Mouse (Mus musculus) forebrain, postnatal 0 days (tissue): ENCODE measurements around the gene Fars2. TPM values are rescaled to one million over a fixed set of nuclear protein-coding genes. Genes with fewer than 3 reads are reported as not detected.

Source experiments
- ATAC-seq: fragments of 200-750 bp; cut with Nextera tagmentation; 2 replicates; pipeline ENCODE4 v1.8.0; 2017; ENCODE audit warnings: mild to moderate bottlenecking, moderate library complexity
- DNase-seq: peaks from one replicate; pipeline ENCODE4 v3.0.0-alpha.2; 2015
- H3K27ac ChIP-seq: fragments of 300-500 bp; sonication (generic); 2 replicates; pipeline ENCODE4 v1.5.1; 2014; ENCODE audit warnings: low read depth, mild to moderate bottlenecking, antibody characterized with exemption, low read length, moderate library complexity, mixed read lengths
- H3K27me3 ChIP-seq: fragments of 300-500 bp; sonication (generic); 2 replicates; pipeline ENCODE4 v1.6.1; 2014; ENCODE audit warnings: mild to moderate bottlenecking, low read length, mixed read lengths; ENCODE audit not compliant: insufficient read depth
- H3K36me3 ChIP-seq: fragments of 300-500 bp; sonication (generic); 2 replicates; pipeline ENCODE4 v1.6.1; 2014; ENCODE audit warnings: mild to moderate bottlenecking, moderate library complexity; ENCODE audit not compliant: insufficient read depth
- H3K4me1 ChIP-seq: fragments of 300-500 bp; sonication (generic); 2 replicates; pipeline ENCODE4 v1.6.1; 2014; ENCODE audit warnings: antibody characterized with exemption; ENCODE audit not compliant: insufficient read depth
- H3K4me2 ChIP-seq: fragments of 300-500 bp; sonication (generic); 2 replicates; pipeline ENCODE4 v1.6.1; 2014; ENCODE audit warnings: low read depth, mild to moderate bottlenecking, moderate library complexity
- H3K4me3 ChIP-seq: fragments of 300-500 bp; sonication (generic); 2 replicates; pipeline ENCODE4 v1.5.1; 2014; ENCODE audit warnings: low read depth, low read length, mixed read lengths
- H3K9ac ChIP-seq: fragments of 300-500 bp; sonication (generic); 2 replicates; pipeline ENCODE4 v1.6.1; 2014; ENCODE audit warnings: mild to moderate bottlenecking
- H3K9me3 ChIP-seq: fragments of 300-500 bp; sonication (generic); 2 replicates; pipeline ENCODE4 v1.6.1; 2016; ENCODE audit warnings: low read length
- CTCF ChIP-seq: sonication (generic); IDR thresholded peaks from 2 replicates; pipeline ENCODE4 v1.5.1; 2016; ENCODE audit warnings: antibody characterized with exemption, control low read depth, low read depth
- WGBS: fragments of 180-500 bp; shearing (Covaris S2); extraction: QIAGEN DNeasy Blood & Tissue Kit; methylation state at CpG from one replicate; pipeline ENCODE4 v1.1.7; 2014; 5-methylcytosine and 5-hydroxymethylcytosine counted together
- polyA plus RNA-seq: library from polyadenylated mRNA; unstranded; fragments of >200 nt; fragmentation: Nextera tagmentation; extraction: Ambion mirVana; gene quantifications from 2 replicates; pipeline ENCODE4 v1.2.1, GENCODE M21; 2015
- total RNA-seq: library from RNA; depleted of rRNA; stranded (reverse); fragments of >200 nt; gene quantifications from 2 replicates; pipeline ENCODE4 v1.2.3, GENCODE M21; 2014

Gene Fars2
- total and polyA plus RNA-seq, 2 experiments from 2014 or later: 29.9 to 35.5 TPM

- no peak for DNase-seq
Observed at GRCm38 (mm10) chr13:36468963-36469362, 351.8 kb downstream of the Fars2 start.

DNA sequence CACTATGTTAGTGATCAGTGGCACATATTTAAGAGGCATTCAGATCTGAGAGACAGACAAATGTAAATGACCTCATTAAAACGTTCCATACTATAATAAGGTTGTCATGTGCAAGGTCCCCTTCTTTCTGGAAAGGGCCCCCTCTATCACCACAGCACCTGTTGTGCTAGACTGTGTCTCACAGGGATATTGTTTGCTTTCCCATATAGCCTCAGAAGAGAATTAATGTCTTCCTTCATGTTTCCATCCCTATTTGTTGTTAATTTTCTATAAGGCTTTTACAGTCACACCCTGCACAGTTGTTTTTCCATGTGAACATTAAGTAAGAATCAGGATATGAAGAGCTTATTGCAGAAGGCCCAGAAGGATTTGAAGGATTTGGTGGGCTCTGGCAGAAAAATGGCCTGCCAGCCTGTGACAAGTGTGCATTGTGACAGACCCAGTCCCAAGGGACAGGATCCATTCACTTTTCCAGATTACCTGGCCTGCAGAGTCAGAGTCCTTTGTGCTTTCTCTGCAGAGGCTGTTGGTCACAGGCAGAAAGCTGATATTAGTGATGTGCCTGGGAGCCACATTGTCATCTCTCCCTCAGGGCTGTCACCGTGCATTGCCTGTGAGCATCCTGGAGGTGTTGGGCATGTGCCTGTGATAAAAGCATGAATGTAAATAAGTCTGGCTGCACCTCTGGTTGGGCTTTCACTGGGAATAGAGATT, 352.4 kb downstream of the Fars2 start:
- H3K27me3 ChIP-seq: no peaks in the 10 kb centered on the region
- 34% methylated on average over 2 of the region's 2 CpGs for WGBS

More at GRCm38 (mm10) chr13:36468963-36469362, 351.8 kb downstream of the Fars2 start:
- H3K27ac ChIP-seq: no peak overlapping the region
- no peaks in the 10 kb centered on the region for H3K9me3 ChIP-seq
- no peak overlapping the region for H3K4me2 ChIP-seq
- 49% methylated on average over 2 of the region's 2 CpGs for WGBS
- TF ChIP-seq CTCF: no peak
- no peaks in the 10 kb centered on the region for H3K27me3 ChIP-seq
- no peaks in the 10 kb centered on the region for H3K36me3 ChIP-seq
- H3K9ac ChIP-seq: no peak overlapping the region
- no peak for ATAC-seq
- no peak overlapping the region for H3K4me3 ChIP-seq
- no peaks in the 10 kb centered on the region for H3K4me1 ChIP-seq

GRCm38 (mm10) chr13:36477648-36478047, 360.4 kb downstream of the Fars2 start:
- WGBS: 77% methylated on average over 5 of the region's 5 CpGs
- no peak overlapping the region for H3K4me2 ChIP-seq
- no peaks in the 10 kb centered on the region for H3K9me3 ChIP-seq
- no peak for DNase-seq
- H3K4me3 ChIP-seq: no peak overlapping the region
- no peaks in the 10 kb centered on the region for H3K4me1 ChIP-seq
- H3K9ac ChIP-seq: no peak overlapping the region
- H3K27me3 ChIP-seq: no peaks in the 10 kb centered on the region
- no peak for ATAC-seq
- H3K27ac ChIP-seq: no peak overlapping the region
- TF ChIP-seq CTCF: no peak
- H3K36me3 ChIP-seq: no peaks in the 10 kb centered on the region

More for the DNA sequence above, 352.4 kb downstream of the Fars2 start:
- Histone ChIP-seq H3K4me2 (no peak overlapping the region), H3K9ac (no peak overlapping the region), H3K36me3 (no peaks in the 10 kb centered on the region), H3K4me1 (no peaks in the 10 kb centered on the region), H3K27ac (no peak overlapping the region), H3K4me3 (no peak overlapping the region), H3K9me3 (no peaks in the 10 kb centered on the region)
- no peak for TF ChIP-seq CTCF
- no peak for ATAC-seq
- DNase-seq: no peak

DNA sequence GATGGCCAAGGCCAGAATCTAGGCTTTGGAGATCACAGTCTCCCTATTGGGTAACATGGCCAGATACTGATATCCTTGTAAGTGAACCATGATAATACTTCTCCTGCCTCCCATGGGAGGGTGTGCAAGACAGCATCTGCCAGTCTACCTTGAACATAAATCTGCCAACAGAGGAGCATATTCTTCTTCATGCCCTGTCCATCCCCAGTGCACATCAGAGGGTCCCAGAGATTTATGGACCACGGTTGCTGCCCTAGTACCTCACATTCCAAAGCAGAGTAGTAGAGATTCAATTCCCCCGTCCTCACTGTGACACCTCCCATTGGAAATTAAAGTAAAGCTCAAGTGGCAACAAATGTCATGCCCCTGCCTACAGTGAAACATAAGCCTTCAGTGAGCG, 361.0 kb downstream of the Fars2 start:
- no peaks in the 10 kb centered on the region for H3K9me3 ChIP-seq
- ATAC-seq (no peak), DNase-seq (no peak)
- H3K36me3 ChIP-seq: no peaks in the 10 kb centered on the region
- H3K27me3 ChIP-seq: no peaks in the 10 kb centered on the region
- 85% methylated on average over 3 of the region's 3 CpGs for WGBS
- no peak for TF ChIP-seq CTCF
- no peak overlapping the region for H3K9ac ChIP-seq
- no peak overlapping the region for H3K4me2 ChIP-seq
- no peaks in the 10 kb centered on the region for H3K4me1 ChIP-seq
- no peak overlapping the region for H3K27ac ChIP-seq
- no peak overlapping the region for H3K4me3 ChIP-seq

- Histone ChIP-seq H3K4me1 (no peaks in the 10 kb centered on the region), H3K36me3 (no peaks in the 10 kb centered on the region), H3K9ac (no peak overlapping the region), H3K9me3 (no peaks in the 10 kb centered on the region), H3K27me3 (no peaks in the 10 kb centered on the region), H3K4me2 (no peak overlapping the region), H3K4me3 (no peak overlapping the region), H3K27ac (no peak overlapping the region)
- DNase-seq (no peak), ATAC-seq (no peak)
- WGBS: 95% methylated on average over 2 of the region's 2 CpGs
- TF ChIP-seq CTCF: no peak
Observed at GRCm38 (mm10) chr13:36480101-36480500, 362.9 kb downstream of the Fars2 start.

- TF ChIP-seq CTCF: no peak
- H3K36me3 ChIP-seq: no peaks in the 10 kb centered on the region
- ATAC-seq: no peak
- no peaks in the 10 kb centered on the region for H3K9me3 ChIP-seq
- no peaks in the 10 kb centered on the region for H3K27me3 ChIP-seq
- no peak overlapping the region for H3K9ac ChIP-seq
- 96% methylated on average over 2 of the region's 2 CpGs for WGBS
- H3K4me1 ChIP-seq: no peaks in the 10 kb centered on the region
- no peak overlapping the region for H3K27ac ChIP-seq
- no peak for DNase-seq
- H3K4me2 ChIP-seq: no peak overlapping the region
- H3K4me3 ChIP-seq: no peak overlapping the region
Observed at GRCm38 (mm10) chr13:36484391-36484790, 367.2 kb downstream of the Fars2 start.

GRCm38 (mm10) chr13:36486756-36487155, 369.5 kb downstream of the Fars2 start:
- Histone ChIP-seq H3K27me3 (no peaks in the 10 kb centered on the region), H3K9ac (no peak overlapping the region), H3K9me3 (no peaks in the 10 kb centered on the region), H3K4me2 (no peak overlapping the region), H3K36me3 (no peaks in the 10 kb centered on the region), H3K27ac (no peak overlapping the region), H3K4me1 (no peaks in the 10 kb centered on the region), H3K4me3 (no peak overlapping the region)
- TF ChIP-seq CTCF: no peak
- ATAC-seq (peak; percentile 38; the same call in 1 of the 2 replicates), DNase-seq (no peak)
- WGBS: 84% methylated on average over 11 of the region's 11 CpGs
